Mouse (Mus musculus) gastrocnemius, postnatal 14 days (tissue): ENCODE measurements around the gene Hcfc1r1. TPM values are rescaled to one million over a fixed set of nuclear protein-coding genes. Genes with fewer than 3 reads are reported as not detected.
A peak's percentile ranks its signal among the peaks of the same experiment; 100 is the strongest.

ENCODE experiments used
- DNase-seq: peaks from one replicate; pipeline ENCODE4 v3.0.0; 2021; ENCODE audit warnings: mixed read lengths
- intact Hi-C: fragments of 180-260 bp; cut with DNase I; formaldehyde crosslinking; loops from one replicate; pipeline ENCODE4 v1.15.1; 2025; ENCODE audit warnings: low total_unique reads
- long read RNA-seq, 2 experiments: library from polyadenylated mRNA; stranded (forward); transcript quantifications; one replicate each; pipeline ENCODE4 v2.0.0; 2021
- total RNA-seq, 2 experiments: library from RNA; stranded (reverse); gene quantifications; 2 replicates each; pipeline ENCODE4 v1.2.3; 2021

Gene Hcfc1r1
- total RNA-seq: 100 to 1,000 TPM; 223 to 235 TPM
- long read RNA-seq, experiment 1, transcript Hcfc1r1-201 (3 exons, 946 nt): major isoform, 34 of 106 reads
- long read RNA-seq, experiment 1, partial matches to known transcripts: 47 of 106 reads
- long read RNA-seq, experiment 1, other reads (novel, unspliced or antisense): 24 of 106 reads
- long read RNA-seq, experiment 2, transcript Hcfc1r1-201 (3 exons, 946 nt): major isoform, 32 of 128 reads
- long read RNA-seq, experiment 2, partial matches to known transcripts: 54 of 128 reads
- long read RNA-seq, experiment 2, other reads (novel, unspliced or antisense): 42 of 128 reads

DNA sequence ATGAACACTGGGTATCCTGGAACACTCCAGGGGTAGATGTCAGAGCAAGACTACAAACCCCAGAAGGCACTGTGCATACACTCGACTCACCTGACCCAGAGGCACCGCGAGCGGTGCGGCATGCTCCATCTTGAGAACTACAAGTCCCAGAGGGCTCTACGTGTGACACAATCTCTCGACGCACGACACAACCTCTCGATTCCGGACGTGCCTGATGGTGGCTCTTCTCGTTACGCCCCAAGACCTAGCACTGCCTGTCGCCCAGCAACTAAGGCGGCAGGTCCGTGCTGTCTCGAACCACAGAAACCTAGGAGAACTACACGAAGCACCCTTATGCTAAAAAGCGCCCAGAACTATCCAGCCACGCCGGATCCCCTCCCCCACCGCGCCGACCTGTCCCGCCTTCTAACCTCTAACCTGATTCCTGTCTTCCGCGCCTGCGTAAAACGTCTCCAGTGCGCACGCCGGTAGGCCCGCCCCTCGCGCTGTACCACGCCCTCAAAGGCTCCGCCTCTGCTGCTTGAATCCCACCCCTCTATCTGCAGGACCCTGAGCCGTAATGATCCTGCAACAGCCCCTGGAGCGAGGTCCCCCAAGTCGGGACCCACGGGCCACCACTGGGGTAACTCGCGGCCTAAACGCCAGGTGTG lies at the start of gene Hcfc1r1, which contains the start of gene Thoc6:
Gene Hcfc1r1 (plus strand): TSS at position 173 of the 650 bp plus-strand sequence.
Gene Thoc6 (minus strand): TSS at position 459 of the 650 bp plus-strand sequence.
- intact Hi-C loops: no loop called here
- DNase-seq: peak; percentile 90

DNA sequence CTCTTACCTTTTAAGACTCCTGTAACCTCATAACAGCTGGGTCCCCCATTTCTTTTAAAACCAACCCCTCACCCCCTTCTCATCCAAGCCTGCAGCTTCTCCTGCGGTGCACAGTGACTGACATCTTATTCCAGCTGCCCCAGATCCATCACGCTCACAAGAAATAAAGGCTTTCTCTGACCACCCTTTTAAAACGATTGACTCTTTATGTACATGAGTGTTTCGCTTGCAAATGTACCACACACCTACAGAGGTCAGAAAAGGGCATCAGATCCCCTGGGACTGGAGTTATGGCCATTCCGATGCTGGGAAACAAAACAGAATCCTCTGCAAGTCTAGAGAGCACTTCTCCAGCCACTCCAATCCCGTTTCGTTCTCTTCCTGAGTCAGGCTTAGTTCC lies 45.6 kb upstream of the Hcfc1r1 start:
- no peak for DNase-seq
- intact Hi-C loops: no loop called here

DNA sequence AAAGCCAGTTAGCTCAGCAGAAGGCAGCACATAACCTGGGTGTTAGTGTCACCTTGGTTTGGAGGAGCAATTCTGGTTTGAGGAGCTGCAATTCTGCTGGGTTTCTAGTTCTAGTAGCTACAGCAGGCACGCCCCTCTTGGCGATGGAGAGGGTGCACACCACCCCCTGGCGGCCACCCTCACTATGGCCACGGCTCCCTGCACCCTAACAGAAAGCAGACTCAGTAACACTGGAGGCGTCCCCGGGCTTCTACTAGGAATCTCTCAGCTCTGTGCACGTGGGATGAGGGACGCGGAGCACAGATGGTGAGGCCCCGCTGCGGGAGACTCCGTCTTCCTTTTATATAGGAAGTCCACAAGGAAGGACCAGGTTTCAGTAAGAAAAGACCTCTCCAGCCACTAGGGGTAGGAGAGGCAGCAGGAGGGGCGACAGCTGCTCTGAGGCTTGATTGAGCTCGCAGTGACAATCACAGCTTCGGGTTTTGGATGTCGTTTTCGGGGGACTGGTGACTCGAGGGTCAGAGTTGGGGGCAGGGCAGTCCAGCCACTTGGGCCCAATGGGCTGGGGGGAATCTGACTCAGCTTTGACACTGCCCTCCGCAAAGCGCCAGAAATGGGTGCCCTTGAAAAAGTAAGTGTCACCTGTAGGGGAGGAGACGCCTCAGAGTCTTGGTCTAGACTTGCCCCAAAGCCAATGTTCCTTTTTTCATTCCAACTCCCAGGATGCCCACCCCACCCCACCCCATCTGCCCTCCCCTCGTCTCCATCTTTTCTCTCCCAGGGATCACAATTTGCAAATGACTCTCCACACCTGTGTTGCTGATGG lies 43.0 kb upstream of the Hcfc1r1 start:
- DNase-seq: peak; percentile 82
- intact Hi-C loops: no loop called here

DNA sequence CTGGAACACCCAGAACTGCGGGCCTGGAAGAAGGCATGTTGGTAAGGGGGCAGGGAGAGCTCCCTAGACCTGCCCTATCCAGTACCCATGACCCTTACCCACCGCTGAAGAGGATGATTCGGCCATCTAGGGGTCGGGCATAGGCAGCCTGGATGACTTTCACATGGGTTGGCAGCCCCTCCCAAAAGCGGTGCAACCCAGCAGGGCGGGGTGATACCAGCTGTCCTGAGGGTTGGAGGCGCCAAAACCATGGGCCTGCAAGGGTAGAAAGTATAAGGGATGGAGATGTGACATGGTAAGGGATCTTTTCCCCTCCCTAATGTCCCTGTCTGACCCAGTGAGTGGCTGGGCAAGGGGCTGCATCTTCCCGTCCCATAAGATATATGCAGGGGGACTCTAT lies 42.2 kb upstream of the Hcfc1r1 start:
- intact Hi-C loops: no loop called here
- DNase-seq: no peak

DNA sequence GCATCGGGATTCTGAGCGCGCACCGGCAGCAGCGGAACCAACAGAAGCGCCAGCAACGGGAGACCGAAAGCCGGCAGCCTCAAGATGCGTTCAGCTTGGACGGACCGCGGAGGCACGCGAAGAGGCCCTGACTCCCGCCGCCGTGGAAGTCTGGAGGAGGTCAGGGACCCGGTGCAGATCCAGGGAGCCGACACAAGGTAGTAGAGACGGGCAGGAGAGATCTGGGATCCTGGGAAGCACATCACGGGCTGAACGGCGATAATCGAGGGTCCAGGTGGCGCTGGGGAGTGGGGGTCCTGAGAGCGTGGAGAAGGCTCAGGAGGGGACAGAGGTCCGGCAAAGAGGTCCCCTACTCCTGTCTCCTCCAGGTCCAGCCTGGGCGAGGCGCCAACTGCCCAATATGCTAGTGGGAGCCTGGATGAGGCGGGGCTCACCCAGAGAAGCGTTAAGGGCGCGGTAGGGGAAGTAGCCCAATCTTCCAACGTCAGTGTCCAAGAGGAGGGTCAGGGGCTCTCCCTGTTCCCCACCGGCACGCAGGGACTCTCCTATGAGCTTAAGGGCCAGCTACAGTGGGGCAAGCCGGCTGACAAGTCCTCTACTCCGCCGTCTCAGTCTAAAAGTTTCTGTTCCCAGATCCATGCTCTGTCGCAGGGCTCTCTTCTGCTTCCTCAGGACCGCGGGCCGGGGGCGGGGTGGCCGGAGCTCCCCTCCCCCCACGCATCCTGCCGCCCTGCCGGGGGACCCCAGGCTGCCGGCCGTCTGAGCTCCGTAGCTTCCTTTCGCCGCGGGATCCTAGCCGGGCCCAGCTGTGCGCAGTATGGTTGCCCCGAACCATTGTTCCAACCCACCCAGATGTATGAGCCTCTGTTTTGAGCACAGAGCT lies 28.5 kb upstream of the Hcfc1r1 start, which contains the start of gene Mmp25:
Gene Mmp25 (minus strand): TSS at position 665 of the 883 bp plus-strand sequence.
- DNase-seq: no peak
- intact Hi-C loops: no loop called here

DNA sequence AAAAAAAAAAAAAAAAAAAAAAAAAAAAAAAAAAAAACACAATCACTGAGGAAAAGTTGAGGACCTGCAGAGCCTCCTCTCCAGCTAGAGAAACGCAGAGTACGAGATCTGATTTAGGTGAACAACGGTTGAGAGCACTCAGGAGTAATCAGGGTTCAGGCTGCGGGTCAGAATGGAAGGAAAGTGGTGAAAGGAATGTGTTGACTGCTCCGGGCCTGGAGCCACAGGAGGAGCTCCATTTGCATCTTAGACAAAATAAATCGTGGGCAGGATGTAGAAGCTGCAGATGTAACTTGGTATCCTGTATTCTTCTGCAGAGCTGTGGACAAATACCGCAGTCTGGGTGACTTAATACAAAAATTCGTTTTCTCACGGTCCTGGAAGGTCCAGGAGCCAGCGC lies 27.5 kb upstream of the Hcfc1r1 start:
- DNase-seq: no peak
- intact Hi-C loops: no loop called here

DNA sequence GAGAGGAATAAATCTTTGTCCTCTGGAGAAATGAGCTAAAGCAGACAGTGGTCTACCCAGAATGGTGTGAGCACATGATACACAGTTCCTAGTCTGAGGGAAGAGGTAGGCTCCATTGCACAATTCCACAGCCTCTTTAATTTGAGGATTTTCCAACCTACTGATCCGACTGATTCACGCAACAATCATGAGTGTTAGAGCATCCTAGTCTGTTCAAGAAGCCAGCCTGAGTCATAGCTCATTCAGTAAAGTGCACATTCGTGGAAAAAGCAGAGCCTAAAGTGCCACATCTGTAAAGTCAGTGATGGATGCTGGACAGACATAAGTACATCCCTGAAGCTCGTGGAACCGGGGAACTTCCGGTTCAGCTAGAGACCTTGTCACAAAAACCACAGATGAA lies 22.0 kb upstream of the Hcfc1r1 start:
- intact Hi-C loops: no loop called here
- DNase-seq: no peak

DNA sequence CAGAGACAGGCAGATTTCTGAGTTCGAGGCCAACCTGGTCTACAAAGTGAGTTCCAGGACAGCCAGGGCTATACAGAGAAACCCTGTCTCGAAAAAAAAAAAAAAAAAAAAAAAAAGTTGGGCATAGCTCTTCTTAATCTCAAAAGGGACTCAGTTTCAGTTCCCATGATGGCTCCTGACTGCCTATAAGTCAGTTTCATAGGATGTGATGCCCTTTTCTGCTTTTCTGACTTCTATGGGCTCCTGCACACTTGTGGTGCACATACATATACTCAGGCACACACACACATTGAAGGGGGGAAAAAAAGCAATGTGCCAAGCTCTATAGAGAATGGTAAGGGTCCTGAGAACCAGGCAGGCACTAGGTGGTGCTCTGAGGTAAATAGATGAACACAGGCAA lies 20.1 kb upstream of the Hcfc1r1 start:
- no peak for DNase-seq

DNA sequence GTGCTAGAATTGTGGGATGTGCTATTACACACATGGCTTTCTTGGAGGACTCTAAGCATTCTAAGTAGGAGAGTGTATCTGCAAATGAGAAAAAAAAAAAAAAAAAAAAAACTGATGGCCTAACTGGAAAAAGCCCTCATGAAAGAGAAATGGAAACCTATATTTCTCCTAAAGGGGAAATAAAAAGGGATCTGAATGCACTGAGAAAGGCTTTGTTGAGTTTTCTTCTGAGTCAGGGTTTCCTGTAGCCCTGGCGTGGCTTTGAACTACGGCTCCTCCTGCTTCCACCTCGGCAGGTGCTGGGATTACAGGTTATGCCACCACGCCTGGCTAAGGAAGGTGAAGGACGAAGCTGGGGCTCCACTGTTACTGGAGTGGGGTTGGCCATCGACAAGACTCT lies 19.4 kb upstream of the Hcfc1r1 start:
- intact Hi-C loops: no loop called here
- DNase-seq: no peak

More for the DNA sequence above, 20.1 kb upstream of the Hcfc1r1 start:
- intact Hi-C loops: no loop called here

DNA sequence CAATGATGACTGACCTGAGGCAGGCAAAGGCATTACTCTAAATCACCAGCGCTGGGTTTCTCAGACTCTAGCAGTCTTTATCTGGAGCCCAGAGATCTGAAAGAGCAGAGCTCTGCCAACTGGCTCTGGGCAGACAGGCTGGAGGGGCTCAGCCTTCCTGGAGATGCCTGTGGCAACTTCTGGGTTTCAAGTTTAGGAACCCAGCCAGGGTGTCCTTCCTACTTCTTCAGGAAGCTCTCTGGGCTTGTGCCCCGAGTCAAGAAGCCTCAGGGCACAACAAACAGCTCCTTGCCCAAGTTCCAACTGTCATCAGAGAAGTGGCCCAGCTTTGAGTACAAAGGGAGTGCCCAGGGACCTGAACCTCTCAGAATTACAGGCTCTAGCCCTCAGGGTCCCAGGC lies 19.0 kb upstream of the Hcfc1r1 start:
- no peak for DNase-seq
- intact Hi-C loops: no loop called here

DNA sequence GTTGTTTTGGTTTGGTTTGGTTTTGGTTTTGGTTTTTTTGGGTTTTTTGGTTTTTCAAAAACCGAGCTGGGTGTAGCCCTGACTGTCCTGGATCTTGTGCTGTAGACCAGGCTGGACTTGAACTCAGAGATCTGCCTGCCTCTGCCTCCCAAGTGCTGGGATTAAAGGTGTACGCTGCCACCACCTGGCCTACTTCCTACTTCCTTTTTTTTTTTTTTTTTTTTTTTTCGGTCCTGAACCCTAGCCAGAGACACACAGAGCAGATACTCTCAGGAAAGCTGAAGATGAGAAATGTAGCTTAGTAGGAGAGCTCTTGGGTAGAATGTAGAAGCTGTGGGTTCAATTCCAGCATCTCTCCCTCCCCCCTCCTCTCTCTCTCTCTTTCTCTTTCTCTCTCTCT lies 14.9 kb upstream of the Hcfc1r1 start:
- DNase-seq: no peak
- intact Hi-C loops: no loop called here

DNA sequence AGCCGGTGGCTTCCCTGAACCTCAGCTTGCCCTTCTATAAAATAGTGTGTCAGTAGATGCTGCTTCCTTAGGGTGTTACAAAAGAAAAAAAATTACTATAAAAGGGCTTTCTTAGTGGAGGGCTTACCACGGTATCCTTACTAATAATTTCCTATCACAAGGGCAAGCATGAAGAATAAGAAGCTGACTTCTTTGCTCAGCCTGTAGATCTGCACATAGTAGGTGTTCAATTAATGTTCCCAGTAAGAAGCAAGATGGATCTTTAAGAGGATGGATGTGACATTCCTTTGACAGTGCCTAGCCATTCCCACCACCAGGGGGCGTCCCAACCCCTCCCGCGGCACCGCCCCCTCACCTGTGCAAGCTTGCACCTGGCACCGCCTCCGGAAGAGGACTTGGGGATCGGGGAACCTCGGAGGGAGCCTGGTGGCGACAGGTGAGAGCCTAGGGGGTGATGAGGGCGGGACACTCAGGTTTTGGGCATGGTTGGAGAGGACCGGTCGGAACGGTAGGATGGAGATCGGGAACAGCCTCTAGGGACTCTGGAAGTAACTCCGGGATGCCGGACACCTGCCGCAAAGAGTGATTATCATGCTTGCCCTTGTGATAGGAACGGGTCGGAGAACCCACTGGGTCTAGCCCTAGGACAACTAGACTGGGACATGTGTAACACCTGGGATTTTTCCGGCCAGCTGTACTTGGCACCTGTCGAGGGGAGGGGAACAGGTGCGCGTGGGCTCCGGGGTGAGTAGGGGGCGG lies 13.1 kb upstream of the Hcfc1r1 start, which contains the start of gene Bicdl2:
Gene Bicdl2 (plus strand): TSS at position 390 of the 759 bp plus-strand sequence.
- intact Hi-C loops: loop anchor here (5.0 kb wide), 1 partner anchor 42 kb away; no protein-coding TSS in a partner anchor
- no peak for DNase-seq

DNA sequence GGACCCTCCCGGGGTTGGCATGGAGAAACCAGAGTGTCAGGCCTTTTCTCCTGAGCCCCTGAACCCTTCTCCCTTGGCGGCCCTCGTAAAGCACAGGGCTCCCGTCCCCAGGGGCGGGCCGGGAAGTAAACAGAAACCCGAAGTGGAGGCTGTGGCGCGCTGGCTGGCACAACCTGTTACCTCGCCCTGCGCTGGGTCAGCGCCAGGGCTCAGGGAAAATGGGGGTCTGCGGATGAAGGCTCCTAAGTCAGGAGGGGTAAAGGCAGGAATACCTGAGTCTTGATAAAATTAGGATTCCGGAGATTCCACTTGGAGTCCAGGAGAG lies 12.6 kb upstream of the Hcfc1r1 start:
- no peak for DNase-seq
- intact Hi-C loops: loop anchor here (5.0 kb wide), 1 partner anchor 41 kb away; no protein-coding TSS in a partner anchor

DNA sequence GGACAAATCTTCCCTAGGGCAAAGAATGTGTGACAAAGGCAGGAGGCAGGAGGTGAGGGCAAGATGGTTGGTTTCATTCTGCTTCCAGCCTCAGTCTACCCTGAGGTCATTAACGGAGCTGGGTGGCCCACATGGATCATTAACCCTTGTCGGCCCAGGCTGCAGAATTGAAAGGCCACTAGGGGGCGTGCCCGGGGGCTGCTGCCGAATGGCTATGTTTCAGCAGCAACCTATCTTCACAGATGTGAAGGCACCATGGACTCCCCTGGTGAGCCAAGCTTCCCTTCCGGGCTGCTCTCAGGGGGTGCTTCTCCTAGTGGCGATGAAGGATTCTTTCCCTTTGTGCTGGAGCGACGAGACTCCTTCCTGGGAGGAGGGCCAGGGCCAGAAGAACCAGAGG lies 11.9 kb upstream of the Hcfc1r1 start:
- intact Hi-C loops: loop anchor here (5.0 kb wide), 1 partner anchor 41 kb away; no protein-coding TSS in a partner anchor

DNA sequence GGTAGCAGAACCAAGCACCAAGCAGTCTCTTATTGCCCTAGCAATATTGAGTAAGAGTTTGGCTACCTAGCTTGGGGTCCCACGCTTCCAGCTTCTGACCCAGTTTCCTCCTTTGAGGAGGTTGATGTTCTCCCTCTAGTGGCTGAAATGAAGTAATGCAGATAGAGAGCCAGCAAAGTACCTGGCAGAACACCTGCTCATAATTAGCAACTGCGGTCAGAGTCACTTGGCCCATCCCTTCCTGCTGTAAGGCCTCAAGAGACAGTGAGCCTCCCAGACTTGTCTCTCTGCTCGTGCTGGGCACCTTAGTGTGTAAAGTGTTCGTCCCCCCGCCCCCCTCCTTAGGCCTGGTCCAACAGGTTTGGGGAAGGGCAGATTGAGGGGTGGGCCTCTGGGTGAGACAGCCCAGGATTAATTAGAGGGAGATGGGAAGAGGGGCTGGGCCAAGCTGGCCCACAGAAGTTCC lies 8.8 kb upstream of the Hcfc1r1 start:
- intact Hi-C loops: loop anchor here (5.0 kb wide), 1 partner anchor 38 kb away; no protein-coding TSS in a partner anchor
- no peak for DNase-seq

More for the DNA sequence above, 11.9 kb upstream of the Hcfc1r1 start:
- DNase-seq: no peak

DNA sequence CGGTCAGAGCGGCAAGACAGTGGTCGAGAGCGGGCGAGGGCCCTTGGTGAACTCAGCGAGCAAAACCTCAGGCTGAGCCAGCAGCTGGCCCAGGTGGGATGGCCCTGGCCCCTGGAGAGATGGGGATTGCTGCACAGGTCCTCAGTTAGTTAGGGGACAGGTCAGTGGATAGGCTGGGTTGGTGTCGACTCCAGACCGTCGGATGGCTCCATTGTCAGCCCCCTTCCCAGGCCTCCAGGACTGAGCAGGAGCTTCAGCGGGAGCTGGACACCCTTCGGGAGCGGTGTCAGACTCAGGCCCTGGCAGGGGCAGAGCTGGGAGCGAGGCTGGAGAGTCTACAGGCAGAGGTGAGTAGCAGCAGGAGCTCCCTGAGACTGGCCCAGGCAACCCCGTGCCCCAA lies 7.9 kb upstream of the Hcfc1r1 start:
- no peak for DNase-seq
- intact Hi-C loops: no loop called here

DNA sequence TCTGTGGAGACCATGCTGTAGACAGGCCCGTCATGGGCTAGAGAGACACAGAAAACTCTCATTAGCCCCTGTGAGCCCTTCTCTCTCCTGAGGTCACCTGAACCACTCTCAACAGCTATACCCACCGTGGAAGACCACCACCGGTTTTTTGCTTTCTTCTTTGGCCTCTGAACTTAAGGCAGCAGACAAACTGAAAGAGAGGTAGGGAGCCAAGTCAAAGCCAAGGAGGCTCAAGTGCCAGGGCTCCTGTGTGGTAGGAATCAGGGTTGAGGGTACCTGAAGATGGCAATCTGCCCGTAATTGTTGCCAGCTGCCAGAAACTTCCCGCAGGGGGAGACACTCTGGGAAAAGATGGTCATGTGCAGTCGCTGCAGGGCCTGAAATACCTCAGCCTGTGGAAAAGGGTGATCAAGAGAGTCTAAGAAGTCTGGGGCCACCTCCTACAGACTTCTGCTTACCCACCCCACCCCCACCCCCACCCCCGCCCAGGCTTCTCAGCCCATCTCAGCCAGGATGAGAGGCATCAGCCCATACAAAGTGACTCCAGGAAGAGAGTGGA lies 2.8 kb upstream of the Hcfc1r1 start:
- no peak for DNase-seq
- intact Hi-C loops: no loop called here

DNA sequence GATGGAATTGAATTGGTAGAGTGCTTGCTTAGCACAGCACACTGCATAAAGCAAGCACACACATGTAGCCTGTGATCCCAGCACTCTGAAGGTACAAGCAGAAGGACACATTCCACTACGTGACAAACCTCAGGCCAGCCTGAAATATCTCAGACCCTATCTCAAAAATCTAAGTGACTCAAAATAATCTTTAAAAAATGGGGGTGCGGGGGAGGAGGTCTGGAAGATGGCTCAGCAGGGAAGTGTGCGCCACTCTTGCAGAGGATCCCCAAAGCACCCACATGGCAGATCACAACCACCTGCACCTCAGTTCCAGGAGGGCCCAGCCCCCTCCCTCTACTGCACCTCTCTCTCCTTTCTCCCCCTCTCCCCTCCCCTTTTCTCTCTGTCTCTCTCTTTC lies 1.9 kb upstream of the Hcfc1r1 start:
- no peak for DNase-seq
- intact Hi-C loops: no loop called here
